In genomic region chr6:73010073-73010472, GRCm38 (mm10) we compare ENCODE assay signal across 10 mouse cellular contexts. TPM values are rescaled to one million over a fixed set of nuclear protein-coding genes. Genes with fewer than 3 reads are reported as not detected.
DNase-seq lines count a peak whose midpoint lies in the region; ATAC-seq and TF ChIP-seq lines count a peak whose summit lies in the region.
"Had no signal": no experiment of that assay in that cellular context is flagged by ENCODE, and none has a peak within 500 bp of the region (broad histone marks: within the 10 kb centered on the region; RNA-seq: fewer than 3 reads in every experiment).

No protein-coding gene starts in this region.

- TF ChIP-seq CTCF in liver, adult 2 months (IDR thresholded peaks at IDR 0.05; ENCODE audit: low read depth, low read length): peak; percentile 84

- no peaks in the 10 kb centered on the region for H3K9me3 ChIP-seq in kidney, embryonic 15.5 days (replicated peaks)
- H3K9me3 ChIP-seq: lung, embryonic 15.5 days had no signal

- no peaks in the 10 kb centered on the region for H3K36me3 ChIP-seq in kidney, embryonic 15.5 days
- no peaks in the 10 kb centered on the region for H3K36me3 ChIP-seq in liver, adult 2 months (ENCODE audit: control insufficient read depth, insufficient read depth, low read length)
- H3K36me3 ChIP-seq: embryonic facial prominence, embryonic 13.5 days; lung, embryonic 15.5 days had no signal

- no peak for TF ChIP-seq POLR2A in liver, adult 2 months (IDR thresholded peaks at IDR 0.05; ENCODE audit: extremely low read depth, insufficient read depth, low read length)

- no peaks in the 10 kb centered on the region for H3K27me3 ChIP-seq in kidney, embryonic 15.5 days
- H3K27me3 ChIP-seq in liver, adult 2 months (ENCODE audit: control insufficient read depth, insufficient read depth, low read length): no peaks in the 10 kb centered on the region
- H3K27me3 ChIP-seq: embryonic facial prominence, embryonic 13.5 days; lung, embryonic 15.5 days had no signal

- 39% methylated on average over 6 of the region's 6 CpGs for WGBS in kidney, embryonic 15.5 days
- WGBS in liver, adult 2 months: 37% methylated on average over 6 of the region's 6 CpGs

- no peaks in the 10 kb centered on the region for H3K79me2 ChIP-seq in liver, adult 2 months (ENCODE audit: control insufficient read depth, insufficient read depth, low read length)

- no peak for ATAC-seq in kidney, embryonic 15.5 days (replicated peaks; ENCODE audit: low FRiP score)

- no peak overlapping the region for H3K9ac ChIP-seq in kidney, embryonic 15.5 days
- H3K9ac ChIP-seq in liver, adult 2 months (ENCODE audit: low read depth, low read length): no peak overlapping the region
- H3K9ac ChIP-seq: embryonic facial prominence, embryonic 13.5 days; lung, embryonic 15.5 days had no signal

- H3K4me2 ChIP-seq in kidney, embryonic 15.5 days: no peak overlapping the region
- H3K4me2 ChIP-seq: embryonic facial prominence, embryonic 13.5 days; lung, embryonic 15.5 days had no signal

- peak; percentile 51 for DNase-seq in kidney, adult 11 months
- DNase-seq in adrenal gland, postnatal 10 days: peak; percentile 82
- DNase-seq in embryo, embryonic 10.5 days (ENCODE audit: low spot score): peak; percentile 71
- peak; percentile 37 for DNase-seq in hindlimb bud, embryonic 11.5 days (ENCODE audit: extremely low spot score, low read depth, low spot score)
- DNase-seq in liver, adult 2 months (ENCODE audit: extremely low read depth, low read depth, low spot score): peak; percentile 19
- peak; percentile 66 for DNase-seq in ovary, postnatal 14 days (ENCODE audit: low spot score)
- peak; percentile 78 for DNase-seq in thymus, postnatal 25 days

- H3K4me3 ChIP-seq in kidney, embryonic 15.5 days (replicated peaks): no peak overlapping the region
- H3K4me3 ChIP-seq in liver, adult 2 months (ENCODE audit: insufficient read depth, low read depth, low read length): no peak overlapping the region
- H3K4me3 ChIP-seq: embryonic facial prominence, embryonic 13.5 days; lung, embryonic 15.5 days had no signal

- peaks cover 16% of the 10 kb centered on the region for H3K4me1 ChIP-seq in kidney, embryonic 15.5 days
- no peaks in the 10 kb centered on the region for H3K4me1 ChIP-seq in liver, adult 2 months (ENCODE audit: control insufficient read depth, insufficient read depth, low read length)

- no peak overlapping the region for H3K27ac ChIP-seq in kidney, embryonic 15.5 days
- H3K27ac ChIP-seq in liver, adult 2 months (replicated peaks; ENCODE audit: insufficient read depth, low read depth, low read length): no peak overlapping the region
- H3K27ac ChIP-seq: embryonic facial prominence, embryonic 13.5 days; lung, embryonic 15.5 days had no signal

RNA-seq across cellular contexts. Expression of gene Tmsb10, which starts 51.5 kb away (rescaled TPM):
- polyA plus RNA-seq in kidney, embryonic 15.5 days (2015; fragmentation: Nextera tagmentation; extraction: Ambion mirVana): 2,212 and 2,256 TPM in 2 replicates
- 100 to 1,000 TPM; 483 to 577 TPM for total RNA-seq in adrenal gland, postnatal 10 days (2021)
- 5.0 and 5.4 TPM in 2 replicates for total RNA-seq in liver, adult 2 months (2014; rRNA removed)
- polyA plus RNA-seq in liver, adult 2 months (2012; rRNA removed): 5.2 and 7.1 TPM in 2 replicates

Comparison
In these comparisons a context has a peak if more than half of its experiments do, and no peak if none do; other contexts are left out.
1. DNase-seq: peak in every context shown above with its lines; median percentile 82 in adrenal gland, postnatal 10 days; 78 in thymus, postnatal 25 days; 71 in embryo, embryonic 10.5 days; 66 in ovary, postnatal 14 days; 51 in kidney, adult 11 months; 37 in hindlimb bud, embryonic 11.5 days; 19 in liver, adult 2 months.
2. RNA of gene Tmsb10, which starts 51.5 kb away (total RNA-seq): 483 to 577 TPM in adrenal gland, postnatal 10 days; 5.0 to 5.4 TPM in liver, adult 2 months; every median in the first group is over 10 times any median in the second.